Mouse (Mus musculus) heart, postnatal 0 days (tissue): ENCODE measurements around the gene Helq. TPM values are rescaled to one million over a fixed set of nuclear protein-coding genes. Genes with fewer than 3 reads are reported as not detected.

Experiments
- ATAC-seq: fragments of 200-750 bp; cut with Nextera tagmentation; 2 replicates; pipeline ENCODE4 v1.8.0; 2017; ENCODE audit warnings: low read depth, moderate number of reproducible peaks, moderate library complexity; ENCODE audit not compliant: insufficient read depth
- DNase-seq: peaks from one replicate; pipeline ENCODE4 v3.0.0-alpha.2; 2016; ENCODE audit warnings: low spot score
- H3K27ac ChIP-seq: fragments of 300-500 bp; sonication (generic); 2 replicates; pipeline ENCODE4 v1.5.1; 2014; ENCODE audit warnings: low read depth, mild to moderate bottlenecking
- H3K27me3 ChIP-seq: fragments of 300-500 bp; sonication (generic); 2 replicates; pipeline ENCODE4 v1.6.1; 2014; ENCODE audit warnings: low read length, mixed read lengths; ENCODE audit not compliant: control insufficient read depth, insufficient read depth
- H3K36me3 ChIP-seq: fragments of 300-500 bp; sonication (generic); replicated peaks from 2 replicates; pipeline ENCODE4 v1.6.1; 2014; ENCODE audit warnings: low read length, mixed read lengths; ENCODE audit not compliant: control insufficient read depth, insufficient read depth
- H3K4me1 ChIP-seq: fragments of 300-500 bp; sonication (generic); 2 replicates; pipeline ENCODE4 v1.6.1; 2014; ENCODE audit warnings: antibody characterized with exemption; ENCODE audit not compliant: control insufficient read depth, insufficient read depth
- H3K4me2 ChIP-seq: fragments of 300-500 bp; sonication (generic); 2 replicates; pipeline ENCODE4 v1.6.1; 2014; ENCODE audit warnings: low read depth, mild to moderate bottlenecking, low read length, moderate library complexity
- H3K4me3 ChIP-seq: fragments of 300-500 bp; sonication (generic); 2 replicates; pipeline ENCODE4 v1.5.1; 2014; ENCODE audit warnings: low read depth, low read length
- H3K9ac ChIP-seq: fragments of 300-500 bp; sonication (generic); replicated peaks from 2 replicates; pipeline ENCODE4 v1.6.1; 2014; ENCODE audit warnings: low read depth, low read length, mixed read lengths
- H3K9me3 ChIP-seq: fragments of 300-500 bp; sonication (generic); replicated peaks from 2 replicates; pipeline ENCODE4 v1.6.1; 2016; ENCODE audit warnings: low read length; ENCODE audit not compliant: control insufficient read depth
- CTCF ChIP-seq: IDR thresholded peaks from 2 replicates; pipeline ENCODE4 v1.5.1; 2016; ENCODE audit warnings: antibody characterized with exemption, control low read depth, low read depth
- EP300 ChIP-seq: IDR thresholded peaks from 2 replicates; pipeline ENCODE4 v1.6.1; 2016; ENCODE audit warnings: antibody characterized with exemption, low read depth
- WGBS: fragments of 180-500 bp; shearing (Covaris S2); extraction: QIAGEN DNeasy Blood & Tissue Kit; methylation state at CpG from one replicate; pipeline ENCODE4 v1.1.7; 2014; 5-methylcytosine and 5-hydroxymethylcytosine counted together
- polyA plus RNA-seq: library from polyadenylated mRNA; unstranded; fragments of >200 nt; fragmentation: Nextera tagmentation; extraction: Ambion mirVana; gene quantifications from 2 replicates; pipeline ENCODE4 v1.2.1, GENCODE M21; 2015
- total RNA-seq: library from RNA; depleted of rRNA; stranded (reverse); fragments of >200 nt; gene quantifications from 2 replicates; pipeline ENCODE4 v1.2.3, GENCODE M21; 2014; ENCODE audit warnings: low replicate concordance; rRNA removed

The Helq gene
- total RNA-seq: 0.42 and 4.4 TPM in 2 replicates
- 3.9 and 4.0 TPM in 2 replicates for polyA plus RNA-seq

GRCm38 (mm10) chr5:100798165-100798860, at the start of gene Helq, which contains the start of gene Mrps18c:
Gene Helq, minus strand, starts transcription at chr5:100798598.
Gene Mrps18c, plus strand, starts transcription at chr5:100798627.
- Histone ChIP-seq H3K27me3 (no peaks in the 10 kb centered on the region), H3K9ac (peak within 1 kb of the TSS; percentile 74), H3K4me3 (peak within 1 kb of the TSS; percentile 94), H3K36me3 (peaks cover 28% of the 10 kb centered on the region), H3K27ac (no peak within 1 kb of the TSS; the same call in 1 of the 2 replicates), H3K4me1 (peaks cover 11% of the 10 kb centered on the region; the same call in 1 of the 2 replicates), H3K4me2 (peak within 1 kb of the TSS; percentile 99), H3K9me3 (no peaks in the 10 kb centered on the region)
- DNase-seq (peak; percentile 87), ATAC-seq (peak; percentile 96)
- under 1% methylated on average over 67 of the region's 67 CpGs for WGBS
- TF ChIP-seq CTCF (no peak), EP300 (peak; percentile 69; the same call in 1 of the 2 replicates)

GRCm38 (mm10) chr5:100847143-100847542, 48.7 kb upstream of the Helq start:
- peaks cover 2% of the 10 kb centered on the region; the same call in 1 of the 2 replicates for H3K9me3 ChIP-seq
- no peaks in the 10 kb centered on the region; the same call in 1 of the 2 replicates for H3K4me1 ChIP-seq
- 6% methylated on average over 2 of the region's 2 CpGs for WGBS
- ATAC-seq (no peak), DNase-seq (no peak)
- H3K27me3 ChIP-seq: no peaks in the 10 kb centered on the region
- peak overlapping the region; percentile 96 for H3K27ac ChIP-seq
- TF ChIP-seq CTCF (no peak), EP300 (no peak)
- peak overlapping the region; percentile 80 for H3K9ac ChIP-seq
- H3K4me2 ChIP-seq: peak overlapping the region; percentile 75
- peak overlapping the region; percentile 79 for H3K4me3 ChIP-seq
- no peaks in the 10 kb centered on the region for H3K36me3 ChIP-seq

GRCm38 (mm10) chr5:100846599-100846920, 48.2 kb upstream of the Helq start:
- Histone ChIP-seq H3K27me3 (no peaks in the 10 kb centered on the region), H3K9ac (peak overlapping the region; percentile 80), H3K4me2 (peak overlapping the region; percentile 75), H3K4me1 (no peaks in the 10 kb centered on the region; the same call in 1 of the 2 replicates), H3K36me3 (no peaks in the 10 kb centered on the region), H3K9me3 (peaks cover 8% of the 10 kb centered on the region; the same call in 1 of the 2 replicates), H3K27ac (peak overlapping the region; percentile 96), H3K4me3 (peak overlapping the region; percentile 79)
- DNase-seq: no peak
- TF ChIP-seq CTCF (no peak), EP300 (no peak)
- no peak; the same call in 1 of the 2 replicates for ATAC-seq
- WGBS: 0% methylated on average over 21 of the region's 22 CpGs

DNA sequence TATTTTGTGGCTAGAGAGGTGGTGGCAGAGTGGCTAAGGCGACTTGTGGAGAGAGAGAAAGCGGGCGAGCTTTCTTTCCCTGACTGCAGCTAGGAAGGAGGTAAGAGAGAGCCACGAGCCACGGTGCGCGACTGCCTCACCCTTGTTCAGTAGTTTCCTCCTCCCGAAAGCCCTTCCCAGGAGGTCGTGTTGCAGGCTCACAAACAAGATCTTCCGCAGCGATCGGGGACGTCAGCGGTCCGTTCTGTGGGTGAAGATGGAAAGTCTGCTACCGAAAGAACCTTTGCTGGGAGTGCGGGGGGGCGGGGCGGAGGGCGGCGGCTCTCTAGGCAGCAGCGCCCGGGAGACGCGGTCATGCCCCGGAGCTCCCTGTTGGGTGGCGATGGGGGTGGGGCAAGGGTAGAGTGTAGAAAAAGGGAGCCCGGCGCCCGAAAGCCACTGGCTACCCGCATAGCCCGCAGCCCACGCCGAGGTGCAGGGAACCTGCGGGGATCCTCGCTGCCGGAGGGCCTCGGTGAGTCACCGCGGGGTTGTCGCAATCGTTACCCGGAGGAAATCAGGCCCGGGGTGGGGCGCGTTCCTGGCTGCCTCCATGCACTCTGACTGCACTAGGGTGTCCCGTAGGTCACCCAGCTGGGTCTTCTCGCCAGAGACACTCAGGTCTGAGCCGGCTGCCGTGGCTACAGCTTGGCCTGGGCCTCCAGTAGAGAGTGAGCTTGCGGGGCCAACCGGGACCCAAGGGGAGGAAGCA, 47.6 kb upstream of the Helq start:
- H3K36me3 ChIP-seq: no peaks in the 10 kb centered on the region
- H3K9me3 ChIP-seq: peaks cover 8% of the 10 kb centered on the region; the same call in 1 of the 2 replicates
- H3K27ac ChIP-seq: peak overlapping the region; percentile 96
- ATAC-seq (peak; percentile 90), DNase-seq (peak; percentile 53)
- WGBS: under 1% methylated on average over 51 of the region's 52 CpGs
- TF ChIP-seq CTCF (no peak), EP300 (no peak)
- peak overlapping the region; percentile 79 for H3K4me3 ChIP-seq
- H3K4me1 ChIP-seq: no peaks in the 10 kb centered on the region; the same call in 1 of the 2 replicates
- no peaks in the 10 kb centered on the region for H3K27me3 ChIP-seq
- peak overlapping the region; percentile 80 for H3K9ac ChIP-seq
- H3K4me2 ChIP-seq: peak overlapping the region; percentile 75

DNA sequence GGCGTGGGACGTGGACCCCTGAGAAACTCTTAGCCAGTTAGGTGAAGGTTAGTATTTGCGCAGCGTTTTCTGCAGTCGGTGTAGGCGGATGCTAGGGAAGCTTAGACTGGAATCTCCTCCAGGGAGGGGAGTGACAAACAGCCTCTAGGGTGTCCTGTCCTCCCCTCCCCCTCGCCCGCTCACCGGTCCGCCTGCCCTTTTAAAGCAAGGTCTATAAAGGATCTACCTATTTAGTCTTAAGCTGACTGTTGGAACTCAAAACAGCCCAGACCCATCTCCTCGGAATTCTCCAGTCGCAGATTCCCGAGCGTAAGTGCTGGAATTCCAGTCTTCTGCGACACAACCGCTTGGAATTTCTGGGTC, 47.1 kb upstream of the Helq start, which contains the start of gene Gpat3:
Gpat3 (plus strand) TSS at position 229 of the 363 bp plus-strand sequence.
- TF ChIP-seq EP300: no peak
- TF ChIP-seq CTCF: no peak
- ATAC-seq (peak; percentile 46), DNase-seq (peak; percentile 50)
- H3K9me3 ChIP-seq: peaks cover 8% of the 10 kb centered on the region; the same call in 1 of the 2 replicates
- peak within 1 kb of the TSS; percentile 79 for H3K4me3 ChIP-seq
- H3K27me3 ChIP-seq: no peaks in the 10 kb centered on the region
- H3K4me1 ChIP-seq: no peaks in the 10 kb centered on the region; the same call in 1 of the 2 replicates
- 1% methylated on average over 16 of the region's 16 CpGs for WGBS
- H3K4me2 ChIP-seq: peak within 1 kb of the TSS; percentile 75
- H3K27ac ChIP-seq: peak within 1 kb of the TSS; percentile 96
- H3K36me3 ChIP-seq: no peaks in the 10 kb centered on the region
- H3K9ac ChIP-seq: peak within 1 kb of the TSS; percentile 80
